Mouse (Mus musculus) Patski (cell line): ENCODE measurements around the gene Rps11. TPM values are rescaled to one million over a fixed set of nuclear protein-coding genes. Genes with fewer than 3 reads are reported as not detected.
"Not testable (repeated sequence)": the region's sequence is repeated elsewhere in the genome, so short reads cannot be mapped to it uniquely, and the experiment has no call there.

Experiments used
- ATAC-seq: fragments of 100-300 bp; one replicate; pipeline ENCODE4 v1.8.0; 2021
- CTCF ChIA-PET: fragments of 350-600 bp; sonication (Branson Sonifier 250); formaldehyde crosslinking; loops from one replicate; lab custom pipeline; 2022; ENCODE audit warnings: inconsistent platforms; lab: Charles Lee
- POLR2A ChIA-PET: fragments of 350-600 bp; sonication (Branson Sonifier 250); formaldehyde crosslinking; loops from one replicate; lab custom pipeline; 2022; ENCODE audit warnings: antibody characterized with exemption, inconsistent platforms; lab: Charles Lee
- DNase-seq: peaks from one replicate; pipeline ENCODE4 v3.0.0-alpha.2; 2011; ENCODE audit warnings: low read depth, low spot score
- H3K27me3 ChIP-seq: fragments of 371-371 bp; one replicate; pipeline ENCODE4 v1.5.1; 2021
- CTCF ChIP-seq: fragments of 100-300 bp; IDR thresholded peaks from one replicate; pipeline ENCODE4 v1.5.1; 2021
- in situ Hi-C: fragments of 300-500 bp; cut with MboI; formaldehyde crosslinking; loops from 3 replicates; pipeline ENCODE4 v1.11.1; 2018; ENCODE audit warnings: low pct_unique_long_range_greater_than_20kb, mixed read lengths
- polyA plus RNA-seq: library from polyadenylated mRNA; unstranded; gene quantifications from one replicate; pipeline ENCODE4 v1.2.3, GENCODE M21; 2021

Gene Rps11
- polyA plus RNA-seq = 920 TPM

DNA sequence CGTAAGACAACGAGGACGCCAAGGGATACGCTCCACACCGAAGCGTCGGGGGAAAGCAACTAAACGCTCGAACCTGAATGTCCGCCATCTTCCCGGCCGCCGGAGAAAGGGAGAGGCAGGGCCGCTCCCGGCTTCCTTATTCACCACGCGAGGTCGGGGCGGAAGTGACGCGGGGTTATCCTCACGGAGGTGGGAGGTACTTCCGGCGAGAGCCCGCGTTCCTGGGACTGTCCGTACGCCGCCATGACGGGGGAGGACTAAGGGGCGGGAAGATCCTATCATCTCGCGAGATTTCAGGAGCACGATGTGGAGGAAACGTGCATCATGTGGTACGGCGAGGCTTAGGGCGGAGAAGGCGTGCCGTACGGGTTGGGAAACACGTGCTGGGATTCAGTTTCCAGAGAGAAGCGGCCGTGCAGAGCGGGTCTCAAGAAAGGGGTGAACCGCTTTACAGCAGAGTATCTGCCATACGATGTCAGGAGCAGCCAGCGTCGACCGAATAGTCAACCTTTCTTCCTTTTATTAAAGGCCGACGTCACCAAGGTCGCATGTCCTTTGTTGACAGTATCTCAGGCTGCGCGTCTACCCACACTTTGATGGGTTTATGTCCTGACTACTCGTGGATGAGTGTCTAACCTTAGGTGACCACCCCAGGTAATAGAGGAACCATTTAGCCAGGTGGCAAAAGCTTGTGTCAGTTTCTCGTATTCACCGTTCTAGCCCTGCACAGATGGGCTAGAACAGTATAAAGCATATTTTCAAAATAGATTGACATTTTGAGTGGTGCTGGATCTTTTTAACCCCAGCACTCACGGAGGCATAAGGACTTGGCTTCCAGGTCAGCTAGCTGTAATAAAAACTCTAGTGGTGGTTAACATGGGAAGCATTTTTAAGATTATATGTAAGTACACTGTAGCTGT, at the start of gene Rps11:
Gene Rps11, minus strand, starts transcription at position 216 of the 920 bp plus-strand sequence.
- in situ Hi-C loops = loop anchor here (5.0 kb wide), 1 partner anchor 37 kb away; no protein-coding TSS in a partner anchor
- no peaks in the 10 kb centered on the region for H3K27me3 ChIP-seq
- DNase-seq = peak; percentile 94
- CTCF ChIA-PET = interaction anchor here (1.2 kb wide), 1 partner anchor 12 kb away, joined by 4 read pairs; the partner anchor contains the start of genes Flt3l and Gm45713
- POLR2A ChIA-PET = interaction anchor here (0.6 to 1.2 kb wide), 3 partner anchors 25 to 56 kb away, joined by 3 to 4 read pairs (median 4); no protein-coding TSS in a partner anchor
- ATAC-seq = peak; percentile 58
- no peak for TF ChIP-seq CTCF

DNA sequence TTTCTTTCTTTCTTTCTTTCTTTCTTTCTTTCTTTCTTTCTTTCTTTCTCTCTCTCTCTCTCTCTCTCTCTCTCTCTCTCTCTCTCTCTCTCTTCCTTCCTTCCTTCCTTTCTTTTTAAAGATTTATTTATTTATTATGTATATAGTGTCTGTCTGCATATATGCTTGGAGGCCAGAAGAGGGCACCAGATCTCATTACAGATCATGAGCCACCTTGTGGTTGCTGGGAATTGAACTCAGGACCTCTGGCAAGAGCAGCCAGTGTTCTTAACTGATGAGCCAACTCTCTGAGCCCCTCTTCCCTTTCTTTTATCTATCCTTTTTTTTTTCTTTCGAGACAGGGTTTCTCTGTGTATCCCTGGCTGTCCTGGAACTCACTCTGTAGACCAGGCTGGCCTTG, 49.5 kb upstream of the Rps11 start:
- ATAC-seq, in situ Hi-C loops, DNase-seq, POLR2A ChIA-PET: not testable (repeated sequence)
- CTCF ChIA-PET = interaction anchor here (0.9 to 2.0 kb wide), 2 partner anchors 11 to 25 kb away, joined by 4 to 6 read pairs; no protein-coding TSS in a partner anchor
- peaks cover 29% of the 10 kb centered on the region for H3K27me3 ChIP-seq

DNA sequence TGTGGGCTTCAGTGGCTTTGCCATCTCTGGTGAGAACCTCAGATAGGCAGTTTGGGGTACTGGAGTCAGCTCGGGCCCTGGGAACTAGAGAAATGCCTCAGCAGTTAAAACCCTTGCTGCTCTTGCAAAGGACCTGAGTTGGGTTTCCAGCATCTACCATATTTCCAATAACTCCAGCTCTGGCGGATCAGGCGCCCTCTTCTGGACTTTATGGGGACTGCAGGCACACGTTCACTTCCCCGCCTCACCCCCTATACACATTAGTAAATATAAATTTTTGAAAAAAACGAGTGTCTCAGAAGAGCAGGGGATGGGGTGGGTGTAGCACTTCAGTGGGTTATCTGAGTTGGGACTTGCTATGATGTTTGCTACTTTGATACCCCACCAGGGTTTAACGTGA, 48.7 kb upstream of the Rps11 start:
- peaks cover 37% of the 10 kb centered on the region for H3K27me3 ChIP-seq
- ATAC-seq = no peak
- ChIA-PET CTCF (interaction anchor here (1.0 kb wide), 1 partner anchor 10 kb away, joined by 3 read pairs; no protein-coding TSS in a partner anchor), POLR2A (no interaction called here)
- no peak for DNase-seq
- in situ Hi-C loops = no loop called here
- TF ChIP-seq CTCF = no peak

DNA sequence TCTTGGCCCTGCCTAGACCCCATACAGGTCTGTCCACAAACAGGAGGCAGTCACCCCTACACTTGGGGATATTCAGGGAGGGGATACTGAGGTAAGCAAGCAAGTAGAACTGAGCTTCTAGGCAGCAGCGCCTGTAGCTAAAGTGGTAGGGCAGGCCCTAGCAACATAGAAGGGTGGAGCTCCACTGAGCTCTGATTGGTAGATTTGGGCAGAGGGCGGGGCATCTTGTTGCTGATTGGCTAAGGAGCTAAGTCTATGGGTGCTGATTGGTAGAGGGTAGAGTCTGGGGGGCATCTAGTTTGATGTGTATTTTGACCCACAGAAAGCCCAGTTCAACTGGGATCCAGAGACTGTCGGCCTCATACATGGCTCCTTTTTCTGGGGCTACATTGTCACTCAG, 45.3 kb upstream of the Rps11 start:
- in situ Hi-C loops = loop anchor here (10.0 kb wide), 1 partner anchor 185 kb away; no protein-coding TSS in a partner anchor
- ChIA-PET CTCF (no interaction called here), POLR2A (no interaction called here)
- no peak for ATAC-seq
- peaks cover 41% of the 10 kb centered on the region for H3K27me3 ChIP-seq
- no peak for DNase-seq
- TF ChIP-seq CTCF = no peak

DNA sequence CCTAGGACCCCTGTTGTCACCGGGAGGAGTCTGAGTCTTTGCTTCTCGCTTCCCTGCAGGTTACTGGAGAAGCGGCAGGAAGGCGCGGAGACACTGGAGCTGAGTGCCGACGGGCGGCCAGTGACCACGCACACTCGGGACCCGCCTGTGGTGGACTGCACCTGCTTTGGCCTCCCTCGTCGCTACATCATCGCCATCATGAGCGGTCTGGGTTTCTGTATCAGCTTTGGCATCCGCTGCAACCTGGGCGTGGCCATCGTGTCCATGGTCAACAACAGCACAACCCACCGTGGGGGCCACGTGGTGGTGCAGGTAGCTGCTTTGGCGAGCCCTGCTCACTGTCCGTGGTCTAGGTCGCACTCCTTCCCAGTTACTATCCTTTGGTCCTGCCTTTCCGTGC, 44.4 kb upstream of the Rps11 start:
- CTCF ChIA-PET = no interaction called here
- POLR2A ChIA-PET = no interaction called here
- H3K27me3 ChIP-seq = peaks cover 46% of the 10 kb centered on the region
- in situ Hi-C loops = loop anchor here (10.0 kb wide), 1 partner anchor 186 kb away; no protein-coding TSS in a partner anchor
- DNase-seq = no peak
- no peak for ATAC-seq
- no peak for TF ChIP-seq CTCF

DNA sequence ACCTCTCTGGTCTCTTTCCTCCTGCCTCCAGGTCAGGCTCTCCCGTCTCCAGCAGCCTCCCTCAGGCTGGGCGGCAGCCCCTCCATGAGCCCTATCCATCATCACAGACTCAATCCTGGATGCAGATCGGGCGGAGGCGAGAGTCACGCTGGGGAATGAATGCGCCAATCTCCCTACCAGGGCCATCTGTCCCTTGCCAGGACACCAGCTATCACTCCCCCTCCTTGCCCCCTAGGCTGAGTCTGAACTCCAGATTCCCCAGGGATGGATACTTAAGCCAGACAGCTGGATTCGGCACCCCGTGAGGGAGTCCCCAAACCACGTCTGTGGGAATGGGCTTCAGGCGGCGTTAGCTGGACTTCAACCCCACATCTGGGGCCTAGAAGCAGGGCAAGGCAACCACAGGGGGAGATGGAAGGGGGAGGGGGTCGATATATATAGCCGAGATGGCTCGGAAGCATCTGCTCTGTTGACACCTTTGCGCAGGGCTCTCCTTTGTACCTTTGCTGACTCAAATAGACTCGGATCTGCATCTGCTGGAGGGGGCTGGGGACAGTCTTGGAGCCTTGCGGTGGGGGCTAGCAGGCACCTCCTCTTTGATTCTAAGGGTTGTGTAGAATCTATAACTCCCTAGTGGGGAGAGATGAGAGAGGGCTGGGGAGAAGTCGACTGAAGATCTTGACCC, 43.7 kb upstream of the Rps11 start:
- H3K27me3 ChIP-seq = peaks cover 50% of the 10 kb centered on the region
- in situ Hi-C loops = loop anchor here (10.0 kb wide), 1 partner anchor 187 kb away; no protein-coding TSS in a partner anchor
- no peak for DNase-seq
- ChIA-PET CTCF (no interaction called here), POLR2A (no interaction called here)
- no peak for TF ChIP-seq CTCF
- no peak for ATAC-seq

DNA sequence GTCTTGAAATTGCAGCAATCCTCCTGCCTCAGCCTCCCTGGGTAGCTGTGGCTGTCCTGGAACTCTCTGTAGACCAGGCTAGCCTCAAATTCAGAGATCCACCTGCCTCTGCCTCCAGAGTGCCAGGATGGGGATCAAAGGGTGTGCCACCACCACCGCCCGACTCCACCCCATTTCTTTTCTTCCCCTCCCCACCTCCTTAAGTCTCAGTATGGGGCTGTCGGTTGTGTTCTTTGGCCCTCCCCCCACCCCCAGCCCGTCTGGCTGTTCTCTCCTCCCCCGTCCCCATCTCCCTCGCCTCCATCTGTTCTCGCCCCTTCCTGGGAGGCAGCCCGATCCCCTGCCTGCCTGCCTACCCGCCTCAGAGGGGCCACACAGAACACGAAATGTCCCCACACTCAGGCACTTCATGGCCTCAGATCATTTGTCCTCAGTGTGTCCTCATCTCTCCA, 42.7 kb upstream of the Rps11 start:
- no peak for ATAC-seq
- no peak for DNase-seq
- ChIA-PET CTCF (no interaction called here), POLR2A (no interaction called here)
- TF ChIP-seq CTCF = no peak
- in situ Hi-C loops = loop anchor here (10.0 kb wide), 1 partner anchor 188 kb away; no protein-coding TSS in a partner anchor
- H3K27me3 ChIP-seq = peaks cover 50% of the 10 kb centered on the region

DNA sequence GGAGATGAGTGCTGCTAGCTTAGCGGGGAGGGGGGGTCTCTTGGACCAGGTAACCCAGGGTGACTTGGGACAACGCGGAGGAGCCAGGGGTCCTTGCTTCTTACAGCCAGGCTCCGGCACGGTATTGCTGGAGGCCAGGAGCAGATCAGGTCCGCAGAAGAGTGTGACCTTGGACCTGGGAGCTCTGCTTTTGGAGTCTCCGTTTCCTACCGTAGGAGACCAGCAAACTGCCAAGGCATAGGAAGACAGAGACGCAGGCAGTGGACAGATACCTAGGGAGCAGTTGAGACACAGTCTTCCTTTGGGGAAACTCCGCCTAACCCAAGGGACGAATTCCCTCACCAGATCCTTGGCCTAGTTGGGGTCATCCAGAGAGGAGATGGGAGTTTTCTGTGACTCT, 41.5 kb upstream of the Rps11 start:
- in situ Hi-C loops = loop anchor here (10.0 kb wide), 1 partner anchor 189 kb away; no protein-coding TSS in a partner anchor
- DNase-seq (no peak), ATAC-seq (no peak)
- H3K27me3 ChIP-seq = peaks cover 50% of the 10 kb centered on the region
- ChIA-PET CTCF (no interaction called here), POLR2A (no interaction called here)
- TF ChIP-seq CTCF = no peak

DNA sequence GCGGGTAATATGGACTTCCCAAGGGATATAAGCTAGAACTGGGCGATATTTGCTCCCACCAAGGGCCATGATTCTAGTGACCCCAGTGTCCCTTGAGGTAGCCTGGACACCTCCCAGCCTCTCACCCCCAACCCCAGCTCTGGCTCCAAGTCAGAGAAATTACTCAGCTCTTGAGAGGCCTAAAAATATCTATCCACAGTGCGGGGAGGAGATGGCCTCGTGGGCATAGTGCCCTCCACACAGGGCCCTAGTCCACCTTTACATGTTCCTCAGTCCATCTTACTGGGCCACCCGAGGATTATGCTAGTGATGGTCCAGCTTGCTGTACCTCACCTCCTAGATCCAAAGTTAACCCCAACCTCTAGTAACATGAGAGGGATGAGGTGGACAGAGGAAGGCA, 40.6 kb upstream of the Rps11 start:
- no peak for ATAC-seq

More for the DNA sequence above, 40.6 kb upstream of the Rps11 start:
- no peak for TF ChIP-seq CTCF
- no peak for DNase-seq
- POLR2A ChIA-PET = no interaction called here
- in situ Hi-C loops = loop anchor here (10.0 kb wide), 1 partner anchor 190 kb away; no protein-coding TSS in a partner anchor
- CTCF ChIA-PET = interaction anchor here (1.0 to 1.2 kb wide), 2 partner anchors 22 to 33 kb away, joined by 3 to 6 read pairs; no protein-coding TSS in a partner anchor
- peaks cover 48% of the 10 kb centered on the region for H3K27me3 ChIP-seq
